Mouse (Mus musculus) cerebellum, adult 18-20 months (tissue): ENCODE results near the gene Rhov.

Experiments
- DNase-seq, 2 experiments: peaks; one replicate each; pipeline ENCODE4 v3.0.0; 2021

The Rhov gene

GRCm38 (mm10) chr2:119270643-119271331 is at the start of gene Rhov:
Gene Rhov (minus strand): TSS chr2:119271272.
- peak; percentile 85 to 91 for DNase-seq

GRCm38 (mm10) chr2:119320571-119320970 is 49.5 kb upstream of the Rhov start:
- no peak for DNase-seq

DNA sequence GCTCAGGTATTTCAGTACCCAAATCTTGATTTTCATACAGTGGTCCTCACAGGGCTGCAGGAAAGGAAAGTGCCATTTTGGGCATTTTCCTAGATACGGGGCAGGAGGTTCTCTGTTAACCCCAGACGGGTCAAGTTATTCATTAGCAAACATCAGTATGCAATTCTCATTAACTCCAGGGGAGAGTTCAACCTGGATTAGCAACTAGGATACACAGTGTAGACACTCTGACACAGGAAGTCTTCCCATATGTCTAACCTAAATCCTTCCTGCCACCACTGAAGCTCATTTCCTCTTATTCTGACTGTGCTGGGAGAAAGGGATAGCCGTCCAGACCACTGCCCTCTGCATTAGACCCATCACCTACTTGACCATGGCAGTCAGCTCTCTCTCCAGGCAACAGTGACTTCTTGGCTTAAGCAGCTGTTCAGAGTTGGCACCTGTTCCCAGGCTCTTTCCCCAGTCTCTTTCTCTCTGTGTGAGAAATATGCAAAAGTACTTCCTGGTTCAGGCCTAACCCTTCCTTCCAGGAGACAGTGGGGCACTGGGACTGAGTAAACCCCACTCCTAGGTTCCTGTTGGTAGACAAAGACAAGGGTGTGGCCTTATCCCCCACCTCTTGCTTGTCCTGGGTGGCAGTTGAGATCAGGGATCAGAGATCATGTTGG is 47.1 kb upstream of the Rhov start:
- DNase-seq, result no peak

- DNase-seq, result no peak
Observed at GRCm38 (mm10) chr2:119314742-119315310, 43.8 kb upstream of the Rhov start.

DNA sequence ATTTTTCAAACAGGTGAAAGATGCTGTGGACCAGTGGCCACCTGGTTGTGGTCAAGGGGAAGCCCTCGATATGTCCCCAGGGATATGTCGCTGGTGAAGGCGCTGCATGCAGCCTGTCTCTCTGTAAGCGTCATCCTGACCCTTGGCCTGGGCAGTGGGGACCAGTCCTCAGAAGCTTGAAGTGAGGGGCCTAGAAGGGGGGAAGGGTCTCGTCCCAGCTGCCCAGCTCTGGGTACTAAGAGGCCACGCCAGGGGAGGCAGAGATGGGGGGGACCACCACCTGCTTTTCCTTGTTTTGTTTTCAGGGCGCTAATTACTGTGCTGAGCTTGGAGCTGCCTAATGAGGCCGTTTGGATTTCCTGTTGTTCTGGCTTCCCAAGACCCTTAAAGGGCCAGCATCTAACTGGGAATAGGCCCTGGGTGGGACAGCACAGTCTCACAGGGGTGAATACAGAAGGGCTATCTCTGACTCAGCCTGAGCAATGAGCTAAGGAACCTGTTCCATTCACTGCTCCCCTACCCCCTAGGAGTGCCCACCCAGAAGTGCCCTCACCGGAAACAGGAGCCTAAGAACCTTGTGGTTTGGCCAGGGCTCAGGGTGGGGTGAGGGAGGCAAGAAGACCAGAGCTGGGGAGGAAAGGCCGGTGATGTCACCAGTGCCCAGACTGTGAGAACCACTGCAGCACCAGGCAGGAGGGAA is 42.9 kb upstream of the Rhov start:
- no peak for DNase-seq

- DNase-seq, result no peak
Observed at GRCm38 (mm10) chr2:119312380-119312958, 41.4 kb upstream of the Rhov start.

DNA sequence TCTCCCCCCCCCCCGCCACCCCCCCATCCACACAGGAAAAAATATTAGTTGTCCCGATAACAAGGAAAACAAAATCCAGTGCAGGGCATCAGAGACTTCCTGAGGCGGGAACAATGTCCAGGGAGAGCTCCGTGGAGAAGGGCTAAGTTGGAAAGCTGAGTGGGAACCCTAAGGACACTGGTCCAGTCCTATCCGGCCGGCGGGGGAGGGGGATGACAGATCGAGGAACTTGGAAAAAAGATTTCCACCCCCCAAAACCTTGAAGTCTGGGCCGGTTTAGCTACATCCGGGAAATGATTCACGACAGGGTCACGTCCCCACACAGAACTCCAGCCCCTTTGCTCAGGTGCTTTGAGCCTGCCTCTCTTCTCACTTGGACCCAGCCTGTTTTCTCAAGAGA is 40.5 kb upstream of the Rhov start:
- DNase-seq, result no peak

GRCm38 (mm10) chr2:119304798-119305208 is 33.7 kb upstream of the Rhov start:
- no peak for DNase-seq

DNA sequence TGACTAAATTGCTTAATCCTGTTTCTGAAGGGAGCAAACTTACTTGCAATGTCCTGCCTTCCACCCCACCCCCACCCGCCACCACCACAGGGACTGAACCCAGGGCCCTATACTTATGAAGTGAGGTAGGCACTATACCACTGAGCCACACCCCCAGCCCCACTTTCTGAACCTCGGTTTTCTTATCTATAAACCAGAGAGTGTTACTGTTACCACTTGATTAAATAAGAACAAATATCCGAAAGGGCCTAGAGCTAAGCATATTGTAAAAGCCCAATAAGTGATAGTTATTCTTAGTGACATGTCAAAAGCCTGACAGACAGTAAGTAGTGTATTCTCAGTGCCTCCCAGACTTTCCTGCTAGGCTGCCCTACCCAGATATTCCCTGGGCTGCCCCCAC is 33.3 kb upstream of the Rhov start:
- DNase-seq, result no peak

- DNase-seq, result no peak
Observed at GRCm38 (mm10) chr2:119302876-119303275, 31.8 kb upstream of the Rhov start.

- no peak for DNase-seq
Observed at GRCm38 (mm10) chr2:119300819-119301493, 29.9 kb upstream of the Rhov start.

DNA sequence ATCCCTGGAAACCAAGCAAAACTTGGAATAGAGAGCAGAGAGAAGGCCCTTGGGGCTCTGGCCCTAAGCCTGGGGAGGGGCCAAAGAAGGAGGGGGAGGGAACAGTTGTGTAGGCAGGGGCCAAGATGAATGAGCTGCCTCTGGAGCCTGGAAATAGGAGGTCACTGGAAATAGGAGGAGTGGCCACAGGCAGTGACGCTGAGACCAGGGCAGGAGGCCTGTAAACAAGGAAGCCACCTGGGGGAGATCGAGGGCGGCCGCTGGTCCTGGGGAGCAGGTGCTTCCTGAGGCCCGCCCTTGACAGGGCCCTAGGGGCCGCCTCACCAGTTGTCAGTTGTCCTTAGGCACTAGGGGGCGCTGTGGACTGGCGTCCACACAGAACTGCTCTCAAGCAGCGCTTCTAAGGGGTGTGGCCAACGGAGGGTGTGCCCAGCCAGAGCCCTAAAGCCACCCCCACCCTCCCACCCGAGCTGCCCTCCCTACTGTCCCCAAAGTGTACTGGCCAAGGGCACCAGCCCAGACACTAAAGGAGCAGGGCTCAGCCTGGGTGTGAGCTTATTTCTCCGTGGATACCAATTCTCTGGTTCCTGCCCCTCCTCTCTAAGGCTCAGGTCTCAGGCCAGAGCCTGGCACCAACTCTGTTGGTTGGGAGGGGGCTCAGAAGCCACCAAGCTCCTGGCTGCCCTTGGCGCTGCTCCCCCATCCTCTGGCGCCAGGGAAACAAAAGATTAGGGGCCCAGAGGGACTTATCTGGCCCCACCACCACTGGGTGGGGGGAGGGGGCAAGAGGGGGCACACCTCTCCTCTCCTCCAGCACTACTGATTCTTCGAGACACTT is 29.1 kb upstream of the Rhov start:
- peak; percentile 67 to 70 for DNase-seq

GRCm38 (mm10) chr2:119298839-119299238 is 27.8 kb upstream of the Rhov start:
- no peak for DNase-seq

- peak; percentile 71 to 80 for DNase-seq
Observed at GRCm38 (mm10) chr2:119298330-119298729, 27.3 kb upstream of the Rhov start.

- DNase-seq, result no peak
Observed at GRCm38 (mm10) chr2:119297506-119297905, 26.4 kb upstream of the Rhov start.

- DNase-seq, result no peak
Observed at GRCm38 (mm10) chr2:119296756-119297155, 25.7 kb upstream of the Rhov start.

DNA sequence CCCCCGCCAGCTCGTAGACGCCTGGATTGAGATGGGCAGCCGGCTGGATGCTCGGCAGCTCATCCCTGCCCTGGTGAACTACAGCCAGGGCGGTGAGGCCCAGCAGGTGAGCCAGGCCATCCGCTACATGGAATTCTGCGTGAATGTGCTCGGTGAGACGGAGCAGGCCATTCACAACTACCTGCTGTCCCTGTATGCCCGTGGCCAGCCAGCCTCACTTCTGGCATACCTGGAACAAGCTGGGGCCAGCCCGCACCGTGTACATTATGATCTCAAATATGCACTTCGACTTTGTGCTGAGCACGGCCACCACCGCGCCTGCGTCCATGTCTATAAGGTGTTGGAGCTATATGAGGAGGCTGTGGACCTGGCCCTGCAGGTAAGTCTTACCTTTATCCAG is 23.3 kb upstream of the Rhov start:
- peak; percentile 41 to 61 for DNase-seq

- peak; percentile 71 to 74 for DNase-seq
Observed at GRCm38 (mm10) chr2:119293776-119294390, 22.8 kb upstream of the Rhov start.

DNA sequence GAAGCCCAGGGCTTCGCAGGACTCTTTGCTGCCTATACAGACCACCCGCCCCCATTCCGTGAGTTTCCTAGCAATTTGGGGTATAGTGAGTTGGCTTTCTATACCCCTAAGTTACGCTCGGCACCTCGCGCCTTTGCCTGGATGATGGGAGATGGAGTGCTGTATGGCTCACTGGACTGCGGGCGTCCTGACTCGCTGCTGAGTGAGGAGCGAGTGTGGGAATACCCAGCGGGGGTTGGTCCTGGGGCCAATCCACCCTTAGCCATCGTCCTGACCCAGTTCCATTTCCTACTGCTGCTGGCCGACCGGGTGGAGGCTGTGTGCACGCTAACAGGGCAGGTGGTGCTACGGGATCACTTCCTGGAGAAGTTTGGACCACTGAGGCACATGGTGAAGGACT is 22.2 kb upstream of the Rhov start:
- DNase-seq, result peak in 1 of 2 experiments; percentile 45

DNA sequence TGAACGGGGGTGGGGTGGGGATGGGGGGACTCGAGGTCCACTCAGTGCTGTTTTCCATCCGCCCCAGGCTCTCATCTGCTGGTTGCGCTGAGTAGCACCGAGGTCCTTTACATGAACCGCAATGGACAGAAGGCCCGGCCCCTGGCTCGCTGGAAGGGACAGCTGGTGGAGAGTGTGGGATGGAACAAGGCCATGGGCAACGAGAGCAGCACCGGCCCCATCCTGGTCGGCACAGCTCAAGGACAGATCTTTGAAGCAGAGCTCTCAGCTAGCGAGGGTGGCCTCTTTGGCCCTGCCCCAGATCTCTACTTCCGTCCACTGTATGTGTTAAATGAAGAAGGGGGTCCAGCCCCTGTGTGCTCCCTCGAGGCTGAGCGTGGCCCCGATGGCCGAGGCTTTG is 21.8 kb upstream of the Rhov start:
- DNase-seq, result peak; percentile 78 to 85

- DNase-seq, result peak in 1 of 2 experiments; percentile 22
Observed at GRCm38 (mm10) chr2:119292281-119292680, 21.2 kb upstream of the Rhov start.
